Mouse (Mus musculus) bone marrow macrophage, adult 2 months (primary cell): ENCODE measurements around the gene Plagl2.

Experiments
- CTCF ChIP-seq: IDR thresholded peaks from 2 replicates; pipeline ENCODE4 v1.5.1; 2012; ENCODE audit warnings: low read depth, mild to moderate bottlenecking, low read length, moderate library complexity
- POLR2A ChIP-seq: IDR thresholded peaks from 2 replicates; pipeline ENCODE4 v1.6.1; 2012; ENCODE audit warnings: mild to moderate bottlenecking, low read depth, low read length, borderline replicate concordance

DNA sequence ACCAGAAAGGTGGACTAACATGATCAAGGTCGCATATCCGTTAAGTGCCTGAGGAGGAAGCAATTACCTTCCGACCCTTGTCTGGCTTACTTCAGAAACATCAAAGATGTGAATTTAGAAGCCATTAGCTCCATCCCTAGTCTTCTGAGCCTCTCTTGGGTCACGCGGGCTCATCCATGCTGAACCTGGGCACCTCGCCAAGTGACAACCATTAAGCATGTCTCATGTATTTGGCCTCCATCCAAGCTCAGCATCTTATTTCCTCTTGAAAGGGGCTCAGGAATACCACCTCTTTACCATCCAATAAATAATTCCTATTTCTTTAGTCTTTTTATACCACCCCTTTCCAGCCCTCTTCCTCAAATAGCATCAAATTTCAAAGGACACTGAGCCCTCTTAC lies 46.6 kb upstream of the Plagl2 start:
- TF ChIP-seq POLR2A, result no peak
- TF ChIP-seq CTCF, result no peak
